Mouse (Mus musculus) adrenal gland (tissue): Measurements from ENCODE around the gene Timp2.
"Not testable (repeated sequence)": the region's sequence is repeated elsewhere in the genome, so short reads cannot be mapped to it uniquely, and the experiment has no call there.

Source experiments
- intact Hi-C: fragments of 180-260 bp; cut with DNase I; formaldehyde crosslinking; loops from one replicate; pipeline ENCODE4 v1.15.1; 2025
- long read RNA-seq, 2 experiments: library from polyadenylated mRNA; unstranded; transcript quantifications; one replicate each; pipeline ENCODE4 v2.0.0; 2020; ENCODE audit warnings: borderline replicate concordance in 1 of 2; ENCODE audit not compliant: insufficient replicate concordance in 1 of 2

Timp2 gene
- long read RNA-seq, experiment 1, transcript Timp2-201 (5 exons, 3,709 nt), result major isoform, 24 of 36 reads
- long read RNA-seq, experiment 1, partial matches to known transcripts, result 4 of 36 reads
- long read RNA-seq, experiment 1, other reads (novel, unspliced or antisense), result 8 of 36 reads
- long read RNA-seq, experiment 2, transcript Timp2-201 (5 exons, 3,709 nt), result major isoform, 78 of 94 reads
- long read RNA-seq, experiment 2, partial matches to known transcripts, result 1 of 94 reads
- long read RNA-seq, experiment 2, other reads (novel, unspliced or antisense), result 15 of 94 reads

DNA sequence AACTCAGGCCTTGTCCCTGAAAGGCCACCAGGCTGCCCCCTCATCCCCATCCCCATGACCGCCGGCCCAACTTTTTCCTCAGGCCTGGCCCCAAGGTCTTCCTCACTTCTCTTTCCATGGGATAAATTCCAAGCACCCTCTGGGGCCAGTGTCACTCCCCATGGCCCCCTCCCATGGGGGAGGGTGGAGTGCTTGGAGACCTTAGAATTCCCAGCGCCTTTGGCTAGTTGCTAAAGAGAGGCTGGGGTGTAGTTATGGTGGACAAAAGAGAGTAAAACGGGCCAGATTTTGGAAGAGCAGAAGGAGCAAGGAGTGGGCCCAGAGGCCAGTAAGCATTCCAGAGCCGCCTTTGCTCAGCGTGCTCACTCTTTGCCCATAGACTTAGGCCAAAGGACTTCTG, at the start of gene Timp2:
Gene Timp2 (minus strand): TSS at position 101 of the 400 bp plus-strand sequence.
- intact Hi-C loops, result no loop called here

DNA sequence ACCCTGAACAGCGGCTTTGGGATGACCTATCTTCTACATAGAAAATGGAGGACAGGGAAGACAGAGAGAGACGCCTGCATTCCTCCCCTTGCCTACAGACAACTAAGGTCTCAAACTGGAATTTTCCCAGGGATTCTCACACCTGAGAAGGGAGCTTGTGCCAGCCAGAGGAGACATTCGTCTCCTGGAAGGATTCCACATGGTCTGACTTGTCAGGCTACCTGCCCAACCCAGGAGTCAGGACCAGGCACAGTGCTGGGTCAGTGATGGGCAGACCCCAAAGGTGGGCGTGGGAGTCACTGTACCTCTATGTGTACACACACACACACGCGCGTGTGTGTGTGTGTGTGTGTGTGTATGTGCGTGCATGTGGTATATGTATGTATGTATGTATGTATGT, 49.8 kb upstream of the Timp2 start:
- intact Hi-C loops, result no loop called here

DNA sequence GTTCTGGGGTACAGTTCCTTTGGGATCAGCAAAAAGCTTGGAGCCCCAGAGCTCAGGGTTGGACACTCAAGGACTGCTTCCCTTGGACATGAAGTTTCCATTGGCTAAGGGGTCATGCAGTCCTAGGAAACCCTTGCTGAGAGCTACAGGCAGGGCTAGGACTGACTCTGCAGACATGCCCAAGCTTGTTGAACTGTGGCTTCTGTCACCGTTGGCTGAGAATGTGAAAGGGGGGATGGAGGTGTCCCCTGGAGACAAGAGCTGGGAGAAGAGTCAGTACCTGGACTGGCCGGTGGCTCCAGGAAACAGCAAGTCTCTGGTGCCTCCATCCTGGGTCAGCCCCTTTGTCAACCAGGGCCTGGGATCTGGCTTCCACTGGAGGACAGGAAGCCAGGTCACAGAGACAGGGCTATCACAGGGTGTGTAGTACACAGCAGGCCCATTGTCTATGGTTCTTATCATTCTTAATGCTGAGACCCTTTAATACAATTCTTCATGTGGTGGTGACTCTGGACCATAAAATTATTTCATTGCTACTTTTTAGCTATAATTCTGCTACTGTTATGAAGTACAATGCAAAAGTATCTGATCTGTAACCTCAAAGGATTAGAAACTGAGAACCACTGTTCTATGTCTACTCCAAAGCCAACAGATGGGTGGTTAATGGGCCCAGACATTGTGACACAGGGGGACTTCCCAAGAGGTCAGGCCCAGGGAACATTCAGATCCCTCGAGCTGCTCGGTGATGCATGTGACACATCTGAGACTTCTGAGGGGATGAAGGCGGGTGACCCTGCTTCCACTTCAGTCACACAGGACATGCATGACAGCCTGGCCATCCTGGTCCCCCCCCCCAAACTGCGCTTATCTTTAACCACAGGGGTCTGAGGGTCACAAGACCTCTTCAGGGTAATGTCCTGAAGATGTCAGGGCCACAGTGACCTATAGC, 48.7 kb upstream of the Timp2 start:
- intact Hi-C loops, result no loop called here

DNA sequence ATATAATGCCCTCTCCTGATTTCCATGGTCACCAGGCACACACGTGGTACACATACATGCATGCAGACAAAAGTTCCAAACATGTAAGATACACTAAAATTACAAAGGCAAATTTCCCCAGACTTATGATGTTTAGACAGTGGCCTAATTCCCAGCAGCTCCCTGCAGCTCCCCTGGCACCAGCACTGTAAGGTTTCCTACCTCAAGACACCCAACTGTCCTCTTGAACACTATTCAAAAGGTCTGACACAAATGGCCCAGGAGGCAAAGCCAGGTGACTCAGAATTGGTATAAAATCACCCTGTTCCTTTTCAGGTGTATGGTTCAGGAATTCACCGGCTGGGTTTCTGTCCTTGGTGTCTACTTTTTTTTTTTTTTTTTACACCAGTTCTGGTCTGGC, 47.6 kb upstream of the Timp2 start:
- intact Hi-C loops, result no loop called here

DNA sequence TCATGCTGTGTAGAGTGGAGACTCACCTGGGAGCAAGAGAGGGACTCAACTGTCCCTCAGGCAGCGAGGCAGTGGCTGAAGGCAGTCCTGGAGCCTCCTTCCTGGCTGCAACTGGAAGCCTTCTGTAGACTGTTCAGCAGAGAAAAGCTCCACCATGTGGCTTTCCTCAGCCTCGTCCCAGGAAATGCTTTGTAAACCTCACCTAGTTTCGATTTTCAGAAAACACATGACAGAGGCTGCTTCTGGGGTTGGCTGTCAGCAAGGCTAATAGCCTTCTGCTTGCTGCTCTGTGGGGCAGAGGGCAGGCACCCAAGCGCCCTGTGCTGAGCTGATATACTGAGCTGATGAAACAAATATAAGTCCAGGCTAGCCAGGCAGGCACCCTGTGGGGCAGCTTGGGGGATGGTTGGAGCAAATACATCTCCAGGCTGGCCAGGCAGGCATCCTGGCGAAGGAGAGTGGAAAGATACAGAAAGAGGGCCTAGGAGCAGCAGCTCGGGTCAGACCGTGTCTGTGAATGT, 46.3 kb upstream of the Timp2 start, which contains the start of gene Lgals3bp:
Gene Lgals3bp (minus strand): TSS at position 333 of the 521 bp plus-strand sequence.
- intact Hi-C loops, result no loop called here

DNA sequence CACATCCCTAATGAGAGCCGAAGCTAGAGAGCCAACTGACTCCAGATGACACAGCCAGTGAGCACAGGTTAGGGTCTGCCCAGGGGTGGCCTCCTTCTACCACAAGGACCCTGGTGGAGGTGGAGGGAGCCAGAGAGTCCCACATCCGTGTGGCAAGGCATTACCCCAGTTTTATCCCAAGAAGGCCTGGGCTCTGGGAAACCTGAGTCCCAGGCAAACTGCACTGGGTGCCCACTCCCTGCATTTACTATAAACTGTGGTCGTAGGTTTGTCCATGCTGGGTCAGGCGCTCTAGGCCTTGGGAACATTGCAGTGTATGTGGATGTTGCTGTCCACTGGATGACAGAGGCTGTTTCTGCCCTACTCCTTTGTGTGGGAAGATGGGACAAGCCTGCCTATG, 45.7 kb upstream of the Timp2 start:
- intact Hi-C loops, result no loop called here

DNA sequence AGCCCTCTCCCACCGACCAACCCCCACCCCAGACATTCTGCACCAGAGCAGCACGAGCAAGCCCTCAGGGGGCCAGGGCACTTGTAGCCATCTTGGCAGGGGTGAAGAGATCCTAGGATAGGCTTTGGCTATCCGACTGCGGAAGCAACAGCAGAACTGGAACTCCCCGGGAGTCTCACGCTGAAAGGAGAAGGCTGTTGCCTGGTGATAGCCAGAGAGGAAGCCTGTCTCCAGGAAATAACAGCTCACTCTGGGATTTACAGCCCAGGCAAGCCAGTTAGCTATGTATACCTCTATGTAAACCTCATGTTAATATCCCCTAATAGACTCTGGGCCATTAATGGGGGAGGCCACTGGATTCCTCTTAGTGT, 45.0 kb upstream of the Timp2 start:
- intact Hi-C loops, result no loop called here

DNA sequence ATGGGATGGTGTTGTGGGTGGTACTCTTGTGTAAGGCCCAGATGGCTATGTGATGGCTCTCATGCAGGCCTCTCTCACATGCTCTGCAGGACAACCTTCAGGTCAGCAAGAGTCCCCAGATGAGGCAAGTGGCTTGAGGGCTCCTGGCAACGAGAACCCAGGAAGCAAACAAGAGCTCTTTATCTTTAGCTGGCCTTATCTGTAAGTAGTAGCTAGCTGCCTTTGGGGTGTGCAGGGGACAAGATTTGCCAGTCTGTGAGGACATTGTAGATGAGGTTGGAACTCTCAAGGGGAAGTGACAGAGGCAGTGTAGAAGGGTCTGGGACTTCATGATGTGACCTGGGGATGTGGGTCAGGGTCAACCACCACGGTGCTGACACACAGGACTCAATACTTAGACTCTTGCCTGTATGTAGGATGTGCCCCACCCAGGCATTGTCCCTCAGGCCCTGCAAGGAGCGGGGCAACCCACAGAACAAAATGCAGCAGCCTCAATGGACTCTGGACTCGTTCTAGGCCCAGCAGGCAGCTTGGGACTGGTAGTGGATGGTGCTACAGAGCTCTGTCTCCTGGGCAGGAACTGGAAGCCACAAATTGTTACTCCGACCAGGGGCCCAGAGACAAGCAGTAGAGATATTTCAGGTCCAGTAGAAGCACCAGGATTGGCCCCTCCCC, 44.5 kb upstream of the Timp2 start:
- intact Hi-C loops, result no loop called here

DNA sequence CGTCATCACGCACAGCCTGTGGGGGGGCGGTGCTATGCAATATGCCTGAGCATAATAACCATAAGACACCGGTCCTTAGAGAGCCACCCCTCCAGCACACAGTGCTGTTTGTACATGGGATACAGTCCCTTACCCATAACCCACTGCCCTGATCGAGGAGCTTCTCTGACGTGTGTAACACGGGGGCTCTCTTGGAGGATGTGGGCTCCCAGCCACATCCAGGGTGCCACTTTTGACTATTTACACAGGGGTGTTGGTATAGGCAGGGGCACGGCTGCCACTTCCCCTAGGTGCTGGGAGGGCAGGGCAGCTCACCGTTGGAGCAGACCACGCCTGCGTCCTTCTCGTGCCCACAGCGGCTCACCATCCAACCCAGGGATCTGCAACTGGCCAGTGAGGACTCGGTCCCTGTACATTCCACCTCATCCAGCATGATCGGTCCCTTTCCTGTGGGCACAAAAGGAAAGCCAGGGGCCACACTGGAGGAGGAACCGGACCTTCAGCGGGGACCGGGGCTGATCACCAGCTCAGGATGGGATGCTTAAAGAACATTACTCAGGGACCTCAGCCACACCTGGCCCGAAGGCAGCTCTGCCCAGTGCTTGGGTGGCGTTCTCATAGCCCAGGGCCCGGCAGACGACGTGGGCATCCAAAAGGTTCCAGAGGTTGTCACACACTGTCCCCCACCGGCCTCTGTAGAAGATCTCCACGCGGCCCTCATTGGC, 42.4 kb upstream of the Timp2 start:
- intact Hi-C loops, result no loop called here

DNA sequence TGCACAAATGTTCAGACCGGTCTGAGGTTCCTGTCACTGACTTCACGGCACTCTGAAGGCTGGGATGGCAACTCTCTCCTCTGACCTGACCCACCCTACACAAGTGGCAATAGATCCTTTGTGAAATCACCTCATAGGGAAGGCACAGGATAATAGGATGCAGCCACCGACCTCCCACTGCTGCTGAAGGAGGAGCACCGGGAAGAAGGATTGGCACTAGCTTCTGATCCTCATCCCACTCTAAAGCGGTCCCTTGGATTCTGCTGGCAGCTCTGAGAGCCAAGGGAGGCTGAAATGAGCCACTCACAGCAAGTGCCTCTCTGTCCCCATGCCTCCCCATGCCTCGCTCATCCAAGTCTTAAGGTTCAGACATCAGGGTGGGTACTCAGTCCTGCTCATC, 39.0 kb upstream of the Timp2 start:
- intact Hi-C loops, result no loop called here

DNA sequence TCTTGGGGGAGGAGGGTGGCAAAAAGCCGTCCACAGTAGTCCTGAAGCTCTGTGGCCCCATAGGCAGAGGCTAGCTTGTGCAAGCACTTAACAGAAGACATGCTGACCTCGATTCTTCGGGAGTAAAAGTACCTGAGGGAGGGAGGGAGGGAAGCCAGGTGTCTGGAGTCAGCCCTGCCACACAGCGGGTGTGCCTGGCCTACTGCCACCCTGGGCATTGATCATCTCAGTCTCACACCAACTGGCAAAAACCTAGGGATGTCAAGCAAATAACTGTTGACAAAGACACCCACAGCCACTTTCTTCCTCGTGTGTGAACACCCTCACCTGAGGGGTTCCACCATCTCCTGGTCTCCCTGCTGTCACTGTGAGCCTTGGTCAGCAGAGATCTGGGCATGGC, 38.5 kb upstream of the Timp2 start:
- intact Hi-C loops, result no loop called here

DNA sequence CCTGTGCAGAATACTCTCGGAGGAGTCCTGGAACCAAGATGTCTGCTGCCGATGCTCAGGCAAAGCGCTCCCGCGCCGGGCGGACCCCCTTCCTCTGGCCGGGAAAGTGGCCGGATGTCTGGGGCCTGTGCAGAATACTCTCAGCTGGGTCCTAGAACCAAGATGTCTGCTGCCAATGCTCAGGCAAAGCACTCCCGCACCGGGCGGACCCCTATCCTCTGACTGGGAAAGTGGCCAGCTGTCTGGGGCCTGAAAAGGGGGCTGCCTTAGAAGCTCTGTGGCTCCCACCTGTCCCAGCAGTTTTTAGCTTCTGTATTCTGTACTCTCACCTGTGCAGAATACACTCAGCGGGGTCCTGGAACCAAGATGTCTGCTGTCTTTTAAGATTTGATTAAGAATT, 32.3 kb upstream of the Timp2 start:
- intact Hi-C loops, result not testable (repeated sequence)

DNA sequence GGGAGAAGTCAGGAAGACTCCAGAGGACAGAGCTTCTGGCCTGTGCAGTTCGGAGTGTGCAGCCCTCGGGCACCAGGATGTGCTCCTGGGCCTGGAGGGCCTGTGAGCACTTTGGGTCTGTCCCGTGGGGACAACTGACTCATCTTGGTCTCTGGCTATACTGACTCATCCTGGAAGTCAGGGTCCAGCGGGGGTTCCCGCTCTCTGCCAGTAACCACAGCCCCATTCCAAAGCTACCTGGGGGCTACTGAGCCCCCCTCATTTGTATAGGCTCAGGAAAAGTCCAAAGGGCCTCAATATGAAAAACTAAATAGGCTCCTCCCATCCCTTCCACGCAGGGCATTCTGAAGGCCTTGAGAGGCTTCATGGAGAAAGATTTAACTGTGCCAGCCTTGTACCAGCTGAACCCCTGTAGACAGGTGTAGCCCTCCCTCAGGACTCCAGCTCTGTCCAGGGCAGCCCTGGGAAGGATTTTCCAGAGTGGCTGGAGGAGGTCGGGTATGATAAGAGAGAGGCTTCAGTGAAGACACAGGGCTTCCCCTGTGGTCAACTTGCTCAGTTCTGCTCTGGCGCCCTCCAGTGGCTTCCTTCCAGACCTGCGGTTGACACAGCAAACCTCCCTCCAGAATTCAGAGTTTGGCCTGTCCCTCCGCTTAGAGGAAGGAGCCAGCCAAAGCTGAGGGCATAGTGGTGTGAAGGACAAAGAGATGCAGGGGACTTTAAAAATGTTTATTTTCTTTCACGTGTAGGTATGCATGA, 23.9 kb upstream of the Timp2 start:
- intact Hi-C loops, result loop anchor here (2.0 kb wide), 1 partner anchor 61 kb away; no protein-coding TSS in a partner anchor

DNA sequence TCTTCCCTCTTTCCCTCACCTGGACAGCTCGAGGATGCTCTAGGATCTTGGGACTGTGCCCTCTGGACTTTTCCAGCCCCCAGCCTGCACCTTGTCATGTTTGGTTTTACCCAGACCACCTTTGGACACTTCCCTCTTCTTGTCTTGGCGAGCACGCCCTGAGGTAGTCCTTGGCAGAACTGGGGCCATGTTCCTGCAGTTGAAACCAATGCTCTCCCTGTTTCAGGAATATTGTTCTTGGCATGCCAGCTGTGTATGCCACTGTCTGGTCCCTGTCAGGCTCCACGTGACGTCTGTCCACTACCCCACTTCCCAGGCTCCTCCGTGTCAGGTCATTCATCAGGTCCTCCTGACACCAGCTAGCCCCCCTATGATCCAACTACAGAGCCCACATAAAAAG, 23.1 kb upstream of the Timp2 start:
- intact Hi-C loops, result loop anchor here (2.0 kb wide), 1 partner anchor 60 kb away; no protein-coding TSS in a partner anchor

DNA sequence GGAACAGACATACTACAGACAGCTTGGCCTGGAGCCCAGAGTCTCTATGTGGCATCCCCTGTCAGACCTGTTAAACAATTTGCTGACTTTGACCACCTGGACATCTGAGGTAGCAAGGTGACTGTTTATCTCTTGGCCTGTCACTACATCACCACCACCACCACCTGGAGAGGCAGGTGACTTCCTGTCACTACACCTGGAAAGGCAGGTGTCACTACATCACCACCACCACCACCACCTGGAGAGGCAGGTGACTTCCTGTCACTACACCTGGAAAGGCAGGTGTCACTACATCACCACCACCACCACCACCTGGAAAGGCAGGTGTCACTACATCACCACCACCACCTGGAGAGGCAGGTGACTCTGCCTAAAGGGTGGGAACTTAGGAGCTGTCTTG, 20.8 kb upstream of the Timp2 start:
- intact Hi-C loops, result not testable (repeated sequence)

DNA sequence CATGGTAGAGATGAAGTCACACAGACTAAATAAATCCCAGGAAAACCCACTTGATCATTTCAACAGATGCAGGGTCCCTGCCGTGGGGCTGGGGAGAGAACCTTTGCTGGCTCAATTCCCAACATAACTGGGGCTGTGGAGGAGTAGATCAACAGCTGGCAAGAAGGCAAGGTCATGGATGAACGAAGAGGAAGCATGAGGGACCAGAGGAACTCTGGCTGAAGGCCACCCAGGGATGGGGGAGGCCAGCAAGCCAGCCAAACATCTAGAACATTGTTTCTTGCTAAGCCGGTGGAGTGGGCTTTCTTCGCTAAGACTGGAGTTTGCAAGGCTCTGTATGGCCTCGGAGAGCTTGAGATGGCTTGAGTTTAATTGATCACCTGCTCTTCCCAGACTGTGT, 20.3 kb upstream of the Timp2 start:
- intact Hi-C loops, result no loop called here

DNA sequence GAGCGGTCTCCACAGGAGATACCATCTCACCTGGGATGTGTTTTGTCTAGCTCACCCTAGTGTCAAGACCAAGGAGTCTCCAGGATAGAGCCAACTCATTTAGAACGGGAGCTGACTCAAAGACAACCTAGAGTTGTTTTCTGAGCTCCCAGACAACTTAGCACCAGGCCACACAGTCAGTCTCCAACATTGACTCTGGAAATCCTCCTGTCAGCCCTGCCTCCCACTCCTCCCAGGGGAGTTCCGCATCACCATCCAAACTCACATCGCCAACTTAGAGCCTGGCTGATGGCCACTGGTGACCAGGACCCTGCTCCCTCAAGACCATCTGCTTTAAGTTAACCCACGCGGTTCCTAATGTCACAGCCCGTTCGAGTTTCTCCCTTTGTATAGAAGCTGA, 19.9 kb upstream of the Timp2 start:
- intact Hi-C loops, result no loop called here

DNA sequence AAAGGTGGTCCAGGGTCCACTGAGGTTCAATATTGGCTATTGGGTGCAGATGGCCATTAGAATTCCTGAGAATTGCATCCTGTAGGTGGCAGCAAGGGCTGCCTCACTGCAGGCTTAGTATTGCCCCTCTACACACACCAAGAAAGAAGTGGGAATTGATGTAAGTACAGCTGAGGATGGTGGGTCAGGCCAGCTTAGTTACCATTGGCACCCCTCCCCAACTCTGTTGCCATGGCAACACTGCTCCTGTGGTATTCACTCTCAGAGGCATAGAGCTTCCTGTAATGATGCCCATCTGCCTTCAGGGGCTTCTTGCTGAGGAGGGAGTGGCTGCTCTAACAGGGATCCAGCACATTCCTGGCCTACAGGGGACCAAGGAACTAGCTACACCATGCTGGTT, 19.5 kb upstream of the Timp2 start:
- intact Hi-C loops, result no loop called here

DNA sequence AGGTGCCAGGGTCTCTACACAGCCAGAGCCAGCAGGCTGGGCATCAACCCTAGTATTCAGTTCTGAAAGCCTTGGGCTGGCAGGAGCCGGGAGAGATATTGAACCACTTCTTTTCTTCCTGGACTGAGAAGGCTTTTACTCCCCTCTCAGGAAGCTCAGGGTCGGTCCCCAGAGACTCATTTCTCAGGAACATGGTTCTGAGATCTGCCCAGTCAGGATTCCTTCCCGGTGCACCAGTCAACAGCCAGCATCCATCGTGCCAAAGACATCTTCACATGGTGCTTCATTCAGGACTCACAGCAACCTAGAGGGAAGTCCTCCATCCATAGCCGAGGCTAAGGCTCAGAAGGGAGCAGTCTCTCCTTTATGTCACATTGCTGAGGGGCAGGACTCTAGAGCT, 19.0 kb upstream of the Timp2 start:
- intact Hi-C loops, result no loop called here

DNA sequence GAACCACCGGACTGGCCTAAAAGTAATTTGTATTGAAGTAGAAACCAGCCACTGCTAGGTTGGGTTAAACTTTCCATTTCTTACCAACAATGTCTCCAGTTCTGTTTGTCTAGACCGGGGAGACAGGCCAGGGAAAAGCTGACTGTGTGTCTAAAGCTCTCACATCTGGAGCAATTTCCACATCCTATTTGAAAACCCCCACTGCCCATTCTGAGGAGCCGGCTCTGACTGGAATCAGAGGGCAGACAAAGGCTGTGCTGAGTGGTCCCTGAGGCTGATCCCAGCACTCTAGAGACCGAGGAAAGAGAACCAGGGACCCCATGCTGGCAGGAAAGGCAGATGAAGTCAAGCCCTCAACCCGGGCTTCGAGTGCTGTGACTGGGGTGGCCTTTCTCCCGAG, 17.1 kb upstream of the Timp2 start:
- intact Hi-C loops, result no loop called here
